Mouse (Mus musculus) heart, adult 2 months (tissue): ENCODE results near the gene Zfp110.

ENCODE experiments used
- CTCF ChIP-seq: fragments of 200-600 bp; IDR thresholded peaks from 2 replicates; pipeline ENCODE4 v1.8.1; 2022; ENCODE audit warnings: antibody characterized with exemption, mild to moderate bottlenecking, moderate library complexity
- POLR2A ChIP-seq: fragments of 200-500 bp; IDR thresholded peaks from 2 replicates; pipeline ENCODE4 v1.6.1; 2011; ENCODE audit warnings: mild to moderate bottlenecking, low read depth, low read length, control low read depth; ENCODE audit not compliant: insufficient read depth

DNA sequence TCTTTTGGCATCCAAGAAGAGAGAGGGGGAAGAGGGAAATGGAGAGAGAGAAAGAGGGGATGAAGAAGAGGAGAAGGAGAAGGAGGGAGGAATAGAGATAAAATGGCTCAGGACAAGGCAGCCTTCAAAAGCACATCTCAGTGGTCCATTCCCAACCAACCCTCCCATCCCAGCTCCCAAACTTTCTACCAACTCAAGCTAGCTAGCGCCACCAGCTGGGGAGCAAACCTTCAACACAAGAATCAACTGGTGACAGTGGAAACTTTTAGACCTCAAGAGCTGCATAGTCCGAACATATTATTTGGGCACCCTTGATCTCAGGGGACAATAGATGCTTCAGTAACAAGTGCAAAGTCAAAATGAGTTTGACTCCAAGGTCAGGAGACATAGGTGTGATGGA, 36.6 kb upstream of the Zfp110 start:
- no peak for TF ChIP-seq CTCF
- no peak for TF ChIP-seq POLR2A
